Mouse (Mus musculus) macrophage (primary cell): ENCODE data around the gene Cpt1c. TPM values are rescaled to one million over a fixed set of nuclear protein-coding genes. Genes with fewer than 3 reads are reported as not detected.

Experiments
- H3K27ac ChIP-seq: fragments of 350-480 bp; formaldehyde crosslinking; 2 replicates; pipeline ENCODE4 v1.9.0; 2021
- H3K36me3 ChIP-seq: fragments of 350-480 bp; formaldehyde crosslinking; 2 replicates; pipeline ENCODE4 v1.9.0; 2021; ENCODE audit errors: inconsistent target
- H3K4me3 ChIP-seq: fragments of 350-480 bp; formaldehyde crosslinking; 2 replicates; pipeline ENCODE4 v1.9.0; 2021; ENCODE audit errors: inconsistent target
- H3K79me2 ChIP-seq: fragments of 350-480 bp; formaldehyde crosslinking; 2 replicates; pipeline ENCODE4 v1.9.0; 2021; ENCODE audit errors: inconsistent target
- WGBS: methylation state at CpG from one replicate; pipeline ENCODE4 v1.1.7; 2026; ENCODE audit warnings: inconsistent platforms; ENCODE audit not compliant: missing documents; 5-methylcytosine and 5-hydroxymethylcytosine counted together
- polyA plus RNA-seq: library from polyadenylated mRNA; stranded (reverse); fragments of 250-400 nt; gene quantifications from 3 replicates; pipeline ENCODE4 v1.2.4, GENCODE M21; 2018; ENCODE audit warnings: inconsistent platforms

The Cpt1c gene
- polyA plus RNA-seq, 1 experiment from 2014 or later: not detected

DNA sequence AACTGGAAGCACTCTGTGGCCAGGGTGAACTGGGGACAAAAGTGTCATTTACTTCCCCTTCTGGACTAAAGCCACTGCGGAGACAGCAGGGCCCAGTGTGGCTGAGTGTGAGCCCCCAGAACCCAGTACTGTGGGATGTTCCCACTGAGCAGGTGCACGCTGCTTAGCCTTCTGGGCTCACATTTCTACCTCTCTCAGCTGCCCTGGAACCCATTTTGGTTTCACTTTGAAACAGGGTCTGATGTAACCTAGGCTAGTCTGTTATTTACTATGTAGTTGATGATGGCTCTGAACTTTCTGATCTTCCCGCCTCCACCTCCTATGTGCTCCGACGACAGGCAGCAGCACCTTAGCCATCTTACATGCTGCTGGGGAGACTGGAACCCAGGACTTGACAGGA, 11.8 kb downstream of the Cpt1c start:
- no peaks in the 10 kb centered on the region for H3K36me3 ChIP-seq
- no peak overlapping the region for H3K4me3 ChIP-seq
- WGBS: 72% methylated on average over 5 of the region's 5 CpGs

DNA sequence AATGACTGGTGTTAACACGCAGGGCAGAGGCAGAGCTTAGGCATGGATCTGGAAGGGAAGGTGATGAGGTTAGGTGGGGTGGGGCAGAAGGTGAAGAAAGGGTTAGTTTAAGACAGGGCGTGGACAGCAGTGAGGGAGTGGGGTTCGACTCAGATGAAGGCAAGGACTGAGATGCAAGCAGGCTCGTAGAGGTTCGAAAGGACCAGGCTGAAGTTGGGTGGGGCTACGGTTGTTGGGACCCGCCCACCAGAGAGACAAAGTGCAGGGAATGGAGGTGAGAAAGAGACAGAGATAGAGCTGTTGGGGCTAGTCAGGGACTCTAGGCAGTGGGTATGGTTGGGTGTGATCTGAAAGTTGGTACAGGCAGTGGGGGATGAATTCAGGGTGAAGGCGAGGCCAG, 12.3 kb downstream of the Cpt1c start:
- Histone ChIP-seq H3K36me3 (no peaks in the 10 kb centered on the region), H3K79me2 (no peaks in the 10 kb centered on the region), H3K4me3 (no peak overlapping the region), H3K27ac (no peak overlapping the region)
- WGBS: 84% methylated on average over 8 of the region's 8 CpGs

More for the DNA sequence above, 11.8 kb downstream of the Cpt1c start:
- no peaks in the 10 kb centered on the region for H3K79me2 ChIP-seq
- no peak overlapping the region for H3K27ac ChIP-seq

DNA sequence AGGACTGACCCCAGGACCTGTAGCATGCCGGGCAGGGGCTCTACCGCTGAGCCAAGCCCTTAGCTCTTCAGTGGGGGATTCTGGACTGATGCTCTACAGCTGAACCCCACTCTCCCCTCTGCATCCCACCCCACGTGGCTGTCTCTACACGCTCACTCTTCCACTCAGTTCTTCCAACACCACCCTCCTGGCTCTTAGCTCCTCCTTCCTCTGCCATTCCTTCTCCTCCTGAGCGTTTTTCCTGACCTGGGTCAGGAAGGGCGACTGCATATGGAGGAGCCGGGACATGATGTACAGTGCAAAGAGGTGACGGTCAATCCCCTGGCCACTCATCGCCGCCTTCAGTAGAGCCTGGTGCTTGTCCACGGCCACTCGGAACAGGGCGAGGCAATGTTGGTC, 14.1 kb downstream of the Cpt1c start:
- no peaks in the 10 kb centered on the region for H3K79me2 ChIP-seq
- H3K4me3 ChIP-seq: no peak overlapping the region
- H3K36me3 ChIP-seq: no peaks in the 10 kb centered on the region
- no peak overlapping the region for H3K27ac ChIP-seq
- 92% methylated on average over 13 of the region's 13 CpGs for WGBS

DNA sequence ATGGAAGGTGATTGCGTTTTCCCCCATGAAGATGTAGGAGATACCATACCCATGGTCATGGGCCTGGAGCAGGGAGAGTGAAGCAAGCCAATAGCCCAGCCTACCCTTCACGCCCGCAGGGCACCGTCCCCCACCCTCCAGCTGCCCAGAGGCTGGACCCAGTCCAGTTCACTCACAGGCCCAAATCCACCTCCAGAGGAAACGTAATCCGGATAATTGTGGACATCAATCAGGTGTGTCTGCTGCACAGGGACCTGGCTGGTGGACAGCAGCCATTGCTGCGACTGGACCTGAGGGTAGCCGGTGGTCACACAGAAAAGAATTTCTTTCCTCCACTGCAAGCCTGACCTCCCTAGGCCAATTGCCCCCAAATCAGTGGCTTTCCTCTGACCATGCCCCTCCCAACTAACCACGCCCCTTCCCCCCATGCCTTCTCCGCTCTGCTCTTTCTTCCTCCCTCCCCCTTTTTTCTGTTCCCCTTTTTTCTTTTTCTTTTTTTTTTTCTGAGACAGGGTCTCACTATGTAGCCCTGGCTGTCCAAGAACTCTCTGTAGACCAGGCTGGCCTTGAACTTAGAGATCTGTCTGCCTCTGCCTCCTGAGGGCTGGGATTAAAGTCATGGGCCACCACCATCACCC, 14.7 kb downstream of the Cpt1c start:
- Histone ChIP-seq H3K4me3 (no peak overlapping the region), H3K79me2 (no peaks in the 10 kb centered on the region), H3K36me3 (no peaks in the 10 kb centered on the region), H3K27ac (no peak overlapping the region)
- 56% methylated on average over 10 of the region's 10 CpGs for WGBS

DNA sequence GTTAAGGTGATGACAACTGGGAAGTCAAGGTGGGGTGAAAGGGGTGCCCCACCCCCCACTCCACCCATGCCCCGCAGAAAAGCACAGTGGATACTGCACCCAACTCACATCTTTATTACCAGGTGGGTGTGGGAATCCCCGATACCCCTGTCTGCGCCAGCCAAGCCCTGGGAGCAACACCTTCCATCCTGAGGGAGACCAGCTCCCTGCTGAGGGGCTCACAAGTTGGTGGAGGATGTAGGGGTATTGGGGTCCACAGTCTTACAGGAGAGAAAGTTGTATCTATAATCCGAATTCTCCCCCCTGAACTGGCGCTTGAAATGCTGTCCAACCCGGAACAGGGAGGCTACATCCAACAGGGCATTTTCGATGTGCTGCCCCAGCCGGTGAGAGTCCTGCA, 15.4 kb downstream of the Cpt1c start:
- Histone ChIP-seq H3K79me2 (no peaks in the 10 kb centered on the region), H3K36me3 (no peaks in the 10 kb centered on the region), H3K27ac (no peak overlapping the region), H3K4me3 (no peak overlapping the region)
- WGBS: 89% methylated on average over 8 of the region's 8 CpGs

DNA sequence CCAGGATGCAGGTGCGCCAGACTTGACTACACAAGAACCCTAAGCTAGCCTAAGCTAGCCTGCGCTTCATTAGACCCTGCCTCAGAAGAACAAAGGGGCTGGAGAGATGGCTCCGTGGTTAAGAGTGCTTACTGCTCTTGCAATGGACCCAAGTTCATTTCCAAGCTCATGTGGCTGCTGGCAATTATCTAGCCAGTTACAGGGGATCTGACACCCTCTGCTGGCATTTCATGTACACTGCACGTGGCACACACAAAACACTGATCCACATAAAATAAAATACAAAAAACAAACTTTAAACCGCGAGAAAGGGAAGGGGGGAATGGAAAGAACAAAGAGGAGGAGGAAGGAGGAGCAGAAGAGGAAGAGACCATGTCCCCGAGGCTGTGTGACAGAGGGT, 16.4 kb downstream of the Cpt1c start:
- Histone ChIP-seq H3K27ac (no peak overlapping the region), H3K36me3 (no peaks in the 10 kb centered on the region), H3K79me2 (no peaks in the 10 kb centered on the region), H3K4me3 (no peak overlapping the region)
- 30% methylated on average over 7 of the region's 7 CpGs for WGBS

DNA sequence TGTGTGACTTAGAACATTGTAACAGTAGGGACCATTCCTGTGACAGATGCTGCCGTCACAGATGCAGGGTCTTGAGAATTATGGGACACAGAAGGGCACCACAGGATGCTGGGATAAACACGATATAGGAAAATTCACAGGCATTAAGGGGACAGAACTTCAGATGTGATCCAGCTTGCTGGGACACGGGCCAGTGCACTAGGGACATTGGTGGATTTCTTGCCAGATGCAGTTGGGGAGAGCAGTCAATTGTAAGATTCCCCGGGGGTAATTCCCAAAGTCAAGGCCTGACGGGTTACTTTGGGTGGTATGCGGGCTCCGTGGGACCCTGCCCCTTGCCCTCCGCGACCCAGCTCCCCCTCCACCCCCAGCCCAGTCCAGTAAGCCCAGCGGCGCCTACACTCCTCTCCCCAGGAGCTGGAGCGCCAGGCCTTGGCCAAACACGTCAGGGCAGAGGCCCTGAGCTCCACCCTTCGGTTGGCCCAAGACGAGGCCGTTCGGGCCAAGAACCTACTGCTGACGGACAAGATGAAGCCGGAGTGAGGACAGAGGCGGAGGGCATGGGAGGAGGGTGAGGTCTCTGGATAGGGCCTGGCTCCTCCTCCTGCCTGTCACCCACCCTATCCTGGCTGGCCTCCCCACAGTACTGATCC, 17.3 kb downstream of the Cpt1c start:
- H3K36me3 ChIP-seq: no peaks in the 10 kb centered on the region
- H3K79me2 ChIP-seq: no peaks in the 10 kb centered on the region
- no peak overlapping the region for H3K4me3 ChIP-seq
- no peak overlapping the region for H3K27ac ChIP-seq
- 94% methylated on average over 20 of the region's 20 CpGs for WGBS

DNA sequence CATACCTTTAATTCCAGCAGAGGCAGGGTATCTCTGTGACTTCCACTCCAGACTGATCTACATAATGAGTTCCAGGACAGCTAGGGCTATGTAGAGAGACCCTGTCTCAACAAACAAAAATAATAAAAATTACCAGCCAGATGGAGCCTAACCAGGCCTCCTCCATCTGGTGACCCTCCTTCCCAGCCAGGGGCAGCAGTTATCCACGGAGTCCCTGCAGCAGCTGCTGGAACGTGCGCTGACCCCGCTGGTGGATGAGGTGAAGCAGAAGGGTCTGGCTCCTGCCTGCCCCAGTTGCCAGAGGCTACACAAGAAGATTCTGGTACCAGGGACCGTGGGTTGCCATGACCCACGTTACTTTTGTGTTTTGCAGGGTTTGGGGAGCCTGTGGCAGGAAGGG, 18.4 kb downstream of the Cpt1c start:
- no peaks in the 10 kb centered on the region for H3K36me3 ChIP-seq
- no peak overlapping the region for H3K4me3 ChIP-seq
- no peaks in the 10 kb centered on the region for H3K79me2 ChIP-seq
- WGBS: 91% methylated on average over 6 of the region's 6 CpGs
- no peak overlapping the region for H3K27ac ChIP-seq

DNA sequence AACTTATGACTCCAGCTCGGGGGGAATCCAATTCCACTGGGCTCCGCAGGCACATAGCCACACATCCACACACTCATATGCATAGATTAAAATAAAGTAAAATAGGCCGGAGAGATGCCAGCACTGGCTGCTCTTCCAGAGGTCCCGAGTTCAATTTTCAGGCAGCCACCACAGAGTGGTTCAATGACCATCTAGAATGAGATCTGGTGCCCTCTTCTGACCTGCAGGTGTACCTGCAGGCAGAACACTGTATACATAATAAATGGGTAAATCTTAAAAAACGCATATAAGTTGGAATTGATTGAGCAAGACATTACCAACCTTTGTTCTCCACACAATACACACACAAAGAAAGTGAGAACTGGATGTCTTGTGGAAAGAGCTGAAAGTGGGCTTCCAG, 19.0 kb downstream of the Cpt1c start:
- Histone ChIP-seq H3K4me3 (no peak overlapping the region), H3K27ac (no peak overlapping the region), H3K79me2 (no peaks in the 10 kb centered on the region), H3K36me3 (no peaks in the 10 kb centered on the region)
- WGBS: 41% methylated on average over 5 of the region's 5 CpGs

DNA sequence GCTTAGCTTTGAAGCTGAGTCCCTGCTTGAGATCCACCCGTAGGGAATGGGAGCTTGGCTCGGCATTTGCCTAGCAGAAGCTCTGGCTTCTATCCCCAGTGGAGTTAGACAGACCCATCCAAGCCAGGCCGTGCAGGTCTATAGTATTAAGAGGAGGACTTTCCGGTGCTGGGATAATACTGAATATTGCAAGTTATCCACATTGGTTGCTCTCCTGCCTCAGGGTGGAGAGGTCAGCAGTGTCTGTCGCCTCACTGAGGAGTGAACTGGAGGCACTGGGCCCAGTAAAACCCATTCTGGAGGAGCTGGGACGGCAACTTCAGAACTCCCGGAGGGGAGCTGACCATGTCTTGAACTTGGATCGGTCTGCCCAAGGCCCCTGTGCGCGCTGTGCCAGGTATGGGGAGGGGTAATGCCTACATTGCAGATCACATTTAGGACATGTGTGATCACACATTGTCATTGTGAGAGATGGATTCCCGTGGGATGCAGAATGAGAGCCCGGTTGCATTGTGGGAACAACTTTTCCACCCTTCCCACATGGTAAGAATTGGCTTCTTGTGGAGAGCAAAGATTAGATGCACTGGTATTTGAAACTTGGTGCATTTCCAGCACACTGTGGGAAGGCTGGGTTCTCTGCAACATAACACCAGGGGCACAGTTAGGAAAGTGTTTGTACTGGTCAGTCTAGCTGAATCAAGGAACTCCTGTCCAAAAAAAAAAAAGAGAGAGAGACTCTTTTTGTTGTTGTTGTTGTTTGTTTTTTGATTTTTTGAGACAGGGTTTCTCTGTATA, 20.4 kb downstream of the Cpt1c start:
- 98% methylated on average over 10 of the region's 12 CpGs for WGBS
- Histone ChIP-seq H3K4me3 (no peak overlapping the region), H3K27ac (no peak overlapping the region), H3K79me2 (no peaks in the 10 kb centered on the region), H3K36me3 (no peaks in the 10 kb centered on the region)

DNA sequence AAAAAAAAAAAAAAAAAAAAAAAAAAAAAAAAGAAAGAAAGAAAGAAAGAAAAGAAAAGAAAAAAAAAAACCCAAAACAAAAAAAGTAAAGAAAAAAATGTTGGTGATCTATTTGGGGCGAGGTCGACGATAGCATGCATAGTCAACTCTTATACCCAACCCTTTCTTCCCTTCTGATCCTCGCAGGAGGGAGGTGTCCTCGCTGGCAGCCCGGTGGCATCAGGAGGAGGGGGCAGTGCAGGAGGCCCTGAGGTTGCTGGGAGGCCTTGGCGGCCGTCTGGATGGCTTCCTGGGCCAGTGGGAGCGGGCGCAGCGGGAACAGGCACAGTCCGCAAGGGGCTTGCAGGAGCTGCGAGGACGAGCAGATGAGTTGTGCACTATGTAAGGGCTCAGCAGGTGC, 21.1 kb downstream of the Cpt1c start:
- WGBS: 82% methylated on average over 11 of the region's 14 CpGs
- Histone ChIP-seq H3K36me3 (no peaks in the 10 kb centered on the region), H3K79me2 (no peaks in the 10 kb centered on the region), H3K27ac (no peak overlapping the region), H3K4me3 (no peak overlapping the region)

DNA sequence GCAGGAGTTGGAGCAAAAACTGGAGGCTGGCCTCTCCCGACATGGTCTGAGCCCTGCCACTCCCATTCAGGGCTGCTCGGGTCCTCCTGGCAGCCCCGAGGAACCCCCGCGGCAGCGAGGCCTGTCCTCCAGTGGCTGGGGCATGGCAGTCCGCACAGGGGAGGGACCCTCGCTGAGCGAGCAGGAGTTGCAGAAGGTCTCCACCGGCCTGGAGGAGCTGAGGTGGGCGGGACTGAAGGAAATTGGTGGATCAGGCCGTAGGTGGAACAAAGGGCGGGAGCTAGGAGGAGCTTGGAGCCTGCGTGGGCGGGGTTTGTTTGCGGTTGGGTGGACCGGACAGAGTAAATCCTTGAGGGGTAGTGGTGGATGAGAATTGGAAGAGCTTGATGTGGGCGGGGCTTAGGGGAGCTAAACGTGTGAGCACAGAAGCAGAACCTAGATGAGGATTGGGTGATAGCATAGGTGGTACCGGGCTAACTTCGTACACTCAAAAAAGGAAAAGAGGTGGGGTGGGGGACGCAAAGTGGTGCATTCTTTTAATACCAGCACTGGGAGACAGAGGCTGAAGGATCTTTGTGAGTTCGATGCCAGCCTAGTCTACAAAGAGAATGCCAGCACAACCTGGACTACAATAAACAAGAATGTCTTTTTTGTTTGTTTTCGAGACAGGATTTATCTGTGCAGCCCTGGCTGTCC, 21.9 kb downstream of the Cpt1c start:
- Histone ChIP-seq H3K4me3 (peak overlapping the region; percentile 50), H3K36me3 (no peaks in the 10 kb centered on the region), H3K27ac (peak overlapping the region; percentile 38), H3K79me2 (no peaks in the 10 kb centered on the region)
- 5% methylated on average over 24 of the region's 24 CpGs for WGBS

DNA sequence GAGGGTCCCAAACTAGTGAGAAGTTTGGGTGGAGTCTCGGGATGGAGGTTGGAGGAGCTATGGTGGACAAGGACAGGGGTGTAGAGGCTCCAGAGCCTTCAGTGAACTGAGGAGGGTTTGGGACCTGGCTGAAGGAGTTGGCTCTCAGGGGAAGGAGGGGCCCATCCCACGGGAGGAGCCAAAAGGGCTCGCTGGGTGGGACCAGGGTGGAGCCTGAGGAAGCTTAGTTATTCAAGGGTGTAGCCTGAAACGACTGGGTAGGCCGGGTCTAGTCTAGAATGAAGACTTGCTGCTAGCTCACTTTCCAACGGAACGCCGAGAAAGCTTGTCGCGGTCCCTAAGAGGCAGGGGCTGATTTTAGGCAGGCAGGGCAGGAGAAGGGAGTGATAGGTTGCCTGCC, 22.7 kb downstream of the Cpt1c start:
- under 1% methylated on average over 10 of the region's 10 CpGs for WGBS
- H3K36me3 ChIP-seq: no peaks in the 10 kb centered on the region
- peak overlapping the region; percentile 38 for H3K27ac ChIP-seq
- H3K4me3 ChIP-seq: peak overlapping the region; percentile 50
- H3K79me2 ChIP-seq: no peaks in the 10 kb centered on the region

DNA sequence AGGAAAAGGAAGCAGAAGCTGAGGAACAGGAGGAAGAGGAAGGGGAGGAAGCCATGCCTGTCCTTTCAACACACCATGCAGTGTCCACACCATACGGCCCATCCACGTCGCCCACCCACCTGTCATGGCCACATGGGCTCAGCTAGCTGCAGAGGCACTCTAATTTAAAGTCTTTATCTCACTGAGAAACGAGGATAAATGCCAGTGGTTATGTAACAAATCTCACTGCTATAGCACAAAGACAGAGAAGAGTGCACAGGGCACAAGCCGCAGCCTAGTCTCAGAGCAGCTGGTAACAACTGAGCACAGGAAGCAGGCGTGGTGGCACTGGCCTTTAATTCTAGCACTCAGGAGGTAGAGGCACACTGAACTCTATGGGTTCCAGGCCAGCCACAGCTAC, 24.7 kb downstream of the Cpt1c start:
- 21% methylated on average over 6 of the region's 6 CpGs for WGBS
- H3K4me3 ChIP-seq: no peak overlapping the region
- no peak overlapping the region for H3K27ac ChIP-seq
- no peaks in the 10 kb centered on the region for H3K79me2 ChIP-seq
- H3K36me3 ChIP-seq: no peaks in the 10 kb centered on the region

DNA sequence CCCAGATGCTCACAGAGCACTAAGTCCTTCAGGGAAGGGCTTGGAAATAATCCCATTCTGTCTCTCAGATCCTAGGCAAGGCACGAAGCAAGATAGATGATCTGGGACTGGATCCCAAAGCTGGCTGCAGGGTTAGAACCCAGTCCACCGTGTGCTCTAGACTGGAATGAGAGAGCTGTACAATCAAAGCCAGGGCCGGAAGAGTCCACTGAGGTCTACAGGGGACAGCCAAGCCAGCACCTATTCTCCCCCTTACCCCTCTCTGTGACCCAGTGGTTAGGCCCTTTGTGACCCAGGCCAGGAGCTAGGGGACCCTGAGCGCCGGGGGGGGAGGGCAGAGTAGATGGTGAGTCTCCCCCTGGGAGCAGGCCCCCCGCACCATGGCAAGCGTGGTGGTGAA, 31.7 kb downstream of the Cpt1c start, which contains the start of gene Tsks:
Tsks (plus strand) TSS at position 301 of the 400 bp plus-strand sequence.
- Histone ChIP-seq H3K4me3 (no peak within 1 kb of the TSS), H3K27ac (no peak within 1 kb of the TSS), H3K79me2 (no peaks in the 10 kb centered on the region), H3K36me3 (no peaks in the 10 kb centered on the region)
- 87% methylated on average over 7 of the region's 7 CpGs for WGBS
